Mouse (Mus musculus): ENCODE measurements around the gene Gpr37.

DNA sequence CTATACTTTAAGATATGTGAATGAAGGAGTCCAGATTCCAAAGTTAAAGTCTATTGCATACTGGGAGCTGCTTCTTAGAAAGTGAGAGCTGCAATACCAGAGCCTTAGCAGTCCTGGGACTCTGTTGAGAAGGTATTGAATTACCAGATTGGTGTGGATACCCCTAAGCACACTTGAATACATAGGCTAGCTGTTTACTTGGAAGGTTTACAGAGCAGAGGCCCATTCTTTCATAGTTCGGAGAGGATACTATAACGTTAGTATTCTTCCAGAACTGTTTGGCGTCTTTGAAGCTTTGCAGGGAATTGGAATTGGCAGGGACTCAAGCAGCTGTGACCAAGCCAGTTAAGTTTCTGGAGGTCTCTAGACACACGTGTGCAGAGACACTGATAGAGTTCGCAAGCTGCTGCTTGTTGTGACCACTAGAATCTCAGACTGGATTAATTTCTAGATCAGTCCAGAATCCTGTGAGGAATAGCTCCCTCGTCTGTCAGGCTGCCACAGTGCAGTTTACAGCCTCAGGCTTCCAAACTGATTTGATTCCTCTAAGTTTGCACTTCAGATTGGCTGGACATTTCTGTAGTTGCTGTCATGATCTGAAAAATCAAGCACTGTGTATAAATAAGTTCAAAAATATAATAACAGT lies 18.8 kb upstream of the Gpr37 start:
- TF ChIP-seq POLR2A (IDR thresholded peaks at IDR 0.05; ENCODE audit: insufficient read depth, low read depth, low read length) (no peak), CTCF (IDR thresholded peaks at IDR 0.05; ENCODE audit: insufficient read depth, low read depth, low read length) (no peak)

All from olfactory bulb, adult 2 months (tissue).